Mouse (Mus musculus): Measurements from ENCODE around the gene Rfx3.
A peak's percentile ranks its signal among the peaks of the same experiment; 100 is the strongest.

Rfx3 gene

GRCm38 (mm10) chr19:28010471-28011395, at the start of gene Rfx3:
Rfx3 (minus strand) TSS chr19:28011166.
- DNase-seq = peak; percentile 25 to 75

GRCm38 (mm10) chr19:28052058-28052457, 41.1 kb upstream of the Rfx3 start:
- DNase-seq = no peak

GRCm38 (mm10) chr19:28051571-28051970, 40.6 kb upstream of the Rfx3 start:
- DNase-seq = no peak

- no peak for DNase-seq
Observed at GRCm38 (mm10) chr19:28049280-28049679, 38.3 kb upstream of the Rfx3 start.

- DNase-seq = no peak
Observed at GRCm38 (mm10) chr19:28046806-28047205, 35.8 kb upstream of the Rfx3 start.

GRCm38 (mm10) chr19:28044950-28045349, 34.0 kb upstream of the Rfx3 start:
- no peak for DNase-seq

- peak; percentile 62 to 67 for DNase-seq
Observed at GRCm38 (mm10) chr19:28011718-28012499, 943 bp upstream of the Rfx3 start.

GRCm38 (mm10) chr19:28011396-28011717, 391 bp upstream of the Rfx3 start:
- DNase-seq = peak; percentile 92 to 94

GRCm38 (mm10) chr19:28009587-28010281, 1.2 kb downstream of the Rfx3 start:
- peak in 1 of 2 experiments; percentile 20 for DNase-seq

GRCm38 (mm10) chr19:28004190-28004589, 6.8 kb downstream of the Rfx3 start:
- DNase-seq = no peak

GRCm38 (mm10) chr19:28003474-28003873, 7.5 kb downstream of the Rfx3 start:
- DNase-seq = no peak

- no peak for DNase-seq
Observed at GRCm38 (mm10) chr19:28002708-28003107, 8.3 kb downstream of the Rfx3 start.

- DNase-seq = no peak
Observed at GRCm38 (mm10) chr19:27992800-27993199, 18.2 kb downstream of the Rfx3 start.

GRCm38 (mm10) chr19:27988746-27989145, 22.2 kb downstream of the Rfx3 start:
- peak in 1 of 2 experiments; percentile 33 for DNase-seq

GRCm38 (mm10) chr19:27967590-27967989, 43.4 kb downstream of the Rfx3 start:
- DNase-seq = no peak

GRCm38 (mm10) chr19:27961271-27961670, 49.7 kb downstream of the Rfx3 start:
- DNase-seq = no peak

- no peak for DNase-seq
Observed at GRCm38 (mm10) chr19:27935453-27935852, 75.5 kb downstream of the Rfx3 start.

GRCm38 (mm10) chr19:27931136-27931535, 79.8 kb downstream of the Rfx3 start:
- DNase-seq = no peak

- no peak for DNase-seq
Observed at GRCm38 (mm10) chr19:27926378-27926777, 84.6 kb downstream of the Rfx3 start.

GRCm38 (mm10) chr19:27919040-27919439, 91.9 kb downstream of the Rfx3 start:
- no peak for DNase-seq

GRCm38 (mm10) chr19:27916446-27916845, 94.5 kb downstream of the Rfx3 start:
- no peak for DNase-seq

- DNase-seq = no peak
Observed at GRCm38 (mm10) chr19:27906976-27907375, 104.0 kb downstream of the Rfx3 start.

- DNase-seq = no peak
Observed at GRCm38 (mm10) chr19:27905976-27906375, 105.0 kb downstream of the Rfx3 start.

Measured in lung, adult 18-20 months (tissue).